Mouse (Mus musculus): ENCODE results near the gene Pibf1. TPM values are rescaled to one million over a fixed set of nuclear protein-coding genes. Genes with fewer than 3 reads are reported as not detected.

The Pibf1 gene
- total RNA-seq (2012; rRNA removed), result 11.0 and 11.3 TPM in 2 replicates
- 1 to 10 TPM in 1 of 2 experiments, not detected in 1; 8.4 TPM for polyA plus RNA-seq (2012; ENCODE audit: insufficient read depth in 1 of 2, insufficient read length in 2 of 2, low read depth in 1 of 2, low replicate concordance in 2 of 2, missing spikeins in 1 of 2)

- Histone ChIP-seq H3K9me3 (replicated peaks; ENCODE audit: insufficient read depth, low read length) (no peaks in the 10 kb centered on the region), H3K27me3 (ENCODE audit: control insufficient read depth in 1 of 2, insufficient read depth in 2 of 2, low read length in 2 of 2) (no peaks in the 10 kb centered on the region), H3K36me3 (ENCODE audit: control insufficient read depth in 1 of 2, insufficient read depth in 2 of 2, low read length in 2 of 2) (peaks cover 19 to 29% of the 10 kb centered on the region in 2 experiments), H3K4me3 (ENCODE audit: control insufficient read depth in 1 of 2, insufficient read depth in 1 of 2, low read depth in 2 of 2, low read length in 2 of 2) (peak within 1 kb of the TSS; percentile 76 to 96), H3K27ac (ENCODE audit: control insufficient read depth, low read depth, low read length) (peak within 1 kb of the TSS; percentile 33), H3K79me2 (ENCODE audit: control insufficient read depth, insufficient read depth, low read length, poor library complexity) (peaks cover 19% of the 10 kb centered on the region), H3K9ac (ENCODE audit: control insufficient read depth, low read depth, low read length, poor library complexity, severe bottlenecking) (peak within 1 kb of the TSS; percentile 97), H3K4me1 (ENCODE audit: control insufficient read depth in 1 of 2, insufficient read depth in 2 of 2, low read length in 2 of 2) (peaks cover 12 to 17% of the 10 kb centered on the region in 2 experiments)
- peak; percentile 98 for DNase-seq (ENCODE audit: low read depth, low spot score)
- no peak for TF ChIP-seq POLR2AphosphoS5 (IDR thresholded peaks at IDR 0.05; ENCODE audit: borderline replicate concordance, low read depth, low read length)
- TF ChIP-seq ZNF384 (IDR thresholded peaks at IDR 0.05; ENCODE audit: low read depth, low read length), result no peak
- TF ChIP-seq MYC (IDR thresholded peaks at IDR 0.05; ENCODE audit: low read depth, low read length), result peak; percentile 86
- TF ChIP-seq KAT2A (conservative IDR thresholded peaks at IDR 0.05; ENCODE audit: low read depth, low read length), result peak; percentile 89
- TF ChIP-seq MYB (IDR thresholded peaks at IDR 0.05; ENCODE audit: low read depth, low read length), result 0 out of 2 replicates have a peak, but pooled peaks have one; percentile 6
- TF ChIP-seq MAZ (IDR thresholded peaks at IDR 0.05; ENCODE audit: low read depth, low read length), result no peak
- TF ChIP-seq TAL1 (IDR thresholded peaks at IDR 0.05; ENCODE audit: low read length), result no peak
- peak; percentile 95; the same call in 1 of the 2 replicates for TF ChIP-seq SIN3A (IDR thresholded peaks at IDR 0.05; ENCODE audit: low read length)
- TF ChIP-seq ZKSCAN1 (IDR thresholded peaks at IDR 0.05; ENCODE audit: low read depth, low read length), result no peak
- TF ChIP-seq MAX (IDR thresholded peaks at IDR 0.05; ENCODE audit: low read length), result peak; percentile 94
- no peak for TF ChIP-seq CTCF (IDR thresholded peaks at IDR 0.05 in 2 of 3, conservative IDR thresholded peaks at IDR 0.05 in 1 of 3; ENCODE audit: control insufficient read depth in 1 of 3, insufficient read depth in 1 of 3, low read depth in 2 of 3, low read length in 3 of 3, poor library complexity in 1 of 3, severe bottlenecking in 1 of 3)
- TF ChIP-seq ETS1 (IDR thresholded peaks at IDR 0.05; ENCODE audit: low read depth, low read length), result no peak
- peak; percentile 20 to 95; a peak in 2 of 4 replicates for TF ChIP-seq POLR2A (IDR thresholded peaks at IDR 0.05; ENCODE audit: control insufficient read depth in 1 of 2, insufficient read depth in 1 of 2, low read depth in 1 of 2, low read length in 2 of 2, poor library complexity in 1 of 2)
- TF ChIP-seq TCF12 (IDR thresholded peaks at IDR 0.05; ENCODE audit: low read depth, low read length), result peak; percentile 45; the same call in 1 of the 2 replicates
- no peak for TF ChIP-seq MEF2A (IDR thresholded peaks at IDR 0.05; ENCODE audit: extremely low read depth, insufficient replicate concordance, low read depth, low read length, poor library complexity, severe bottlenecking)
- peak; percentile 96 for TF ChIP-seq HCFC1 (IDR thresholded peaks at IDR 0.05; ENCODE audit: low read depth, low read length)
- TF ChIP-seq ZMIZ1 (IDR thresholded peaks at IDR 0.05; ENCODE audit: low read depth, low read length), result peak; percentile 84; the same call in 1 of the 2 replicates
- TF ChIP-seq E2F4 (IDR thresholded peaks at IDR 0.05; ENCODE audit: borderline replicate concordance, low read depth, low read length), result peak; percentile 65; the same call in 1 of the 2 replicates
- TF ChIP-seq SMC3 (IDR thresholded peaks at IDR 0.05; ENCODE audit: low read depth, low read length), result no peak
- no peak for TF ChIP-seq MAFK (IDR thresholded peaks at IDR 0.05; ENCODE audit: borderline replicate concordance, low read depth, low read length)
- TF ChIP-seq ELF1 (IDR thresholded peaks at IDR 0.05; ENCODE audit: low read depth, low read length), result peak; percentile 98
- TF ChIP-seq NRF1 (IDR thresholded peaks at IDR 0.05; ENCODE audit: insufficient read depth, low read depth, low read length, poor library complexity, severe bottlenecking), result peak; percentile 66
- TF ChIP-seq UBTF (IDR thresholded peaks at IDR 0.05; ENCODE audit: borderline replicate concordance, insufficient read depth, low read depth, low read length), result no peak
- peak; percentile 93 for TF ChIP-seq MXI1 (IDR thresholded peaks at IDR 0.05; ENCODE audit: low read depth, low read length)
- TF ChIP-seq USF2 (IDR thresholded peaks at IDR 0.05; ENCODE audit: borderline replicate concordance in 1 of 2, insufficient read depth in 1 of 2, low read depth in 1 of 2, low read length in 2 of 2), result no peak
- no peak for TF ChIP-seq BHLHE40 (IDR thresholded peaks at IDR 0.05; ENCODE audit: borderline replicate concordance, low read depth, low read length)
- TF ChIP-seq ZC3H11A (IDR thresholded peaks at IDR 0.05; ENCODE audit: low read depth, low read length), result no peak
- TF ChIP-seq RCOR1 (IDR thresholded peaks at IDR 0.05; ENCODE audit: low read depth, low read length), result no peak
- TF ChIP-seq POLR2AphosphoS2 (IDR thresholded peaks at IDR 0.05; ENCODE audit: low read length), result peak; percentile 91
- TF ChIP-seq RAD21 (IDR thresholded peaks at IDR 0.05; ENCODE audit: low read depth, low read length), result no peak
- peak; percentile 96 for TF ChIP-seq CHD2 (IDR thresholded peaks at IDR 0.05; ENCODE audit: low read length)
- no peak for TF ChIP-seq GABPA (IDR thresholded peaks at IDR 0.05; ENCODE audit: low read depth, low read length)
- no peak for TF ChIP-seq EP300 (IDR thresholded peaks at IDR 0.05; ENCODE audit: low read depth in 1 of 2, low read length in 2 of 2)
- peak; percentile 68 for TF ChIP-seq TBP (IDR thresholded peaks at IDR 0.05; ENCODE audit: low read depth, low read length)
- TF ChIP-seq CHD1 (IDR thresholded peaks at IDR 0.05; ENCODE audit: low read depth, low read length), result no peak
Observed at GRCm38 (mm10) chr14:99099267-99099966, at the start of gene Pibf1, which contains the start of gene Dis3. TSS of gene Pibf1 (plus strand) at chr14:99099424. TSS of gene Dis3 (minus strand) at chr14:99099770.
